27 mouse cellular contexts compared by ENCODE assay signal in the genomic region with DNA sequence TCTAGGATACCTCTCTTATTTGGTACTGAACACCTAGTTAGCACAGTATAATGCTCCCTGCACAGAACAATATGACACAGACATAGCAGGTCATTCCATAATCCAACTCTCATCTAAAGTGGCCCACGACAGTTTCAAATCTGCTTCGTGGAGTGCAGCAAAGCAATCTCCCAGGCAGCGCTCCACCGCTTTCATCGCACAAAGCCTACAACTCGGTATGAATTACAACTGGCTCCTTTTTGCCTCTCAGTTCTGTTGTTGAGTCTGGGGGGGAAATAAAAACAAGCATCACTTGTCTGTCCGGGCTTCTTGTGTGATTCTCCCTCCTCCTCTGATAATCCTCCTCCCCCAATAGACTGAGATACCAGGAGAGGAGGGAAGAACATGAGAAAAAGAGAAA.
DNase-seq lines count a peak whose midpoint lies in the region; ATAC-seq and TF ChIP-seq lines count a peak whose summit lies in the region.
"Had no signal": no experiment of that assay in that cellular context is flagged by ENCODE, and none has a peak within 500 bp of the region (broad histone marks: within the 10 kb centered on the region; RNA-seq: fewer than 3 reads in every experiment).

No protein-coding gene starts in this region.

- no peak for TF ChIP-seq CTCF in heart, adult 2 months (IDR thresholded peaks at IDR 0.05)
- TF ChIP-seq CTCF in brain, embryonic 14.5 days (IDR thresholded peaks at IDR 0.05; ENCODE audit: borderline replicate concordance, extremely low read depth, insufficient read depth, insufficient read length): no peak
- no peak for TF ChIP-seq CTCF in heart, postnatal 0 days (IDR thresholded peaks at IDR 0.05; ENCODE audit: low read depth)

- ATAC-seq in hindbrain, embryonic 13.5 days (ENCODE audit: low FRiP score): no peak
- ATAC-seq in heart, postnatal 0 days (ENCODE audit: insufficient read depth, low read depth): no peak
- ATAC-seq: intestine, embryonic 16.5 days had no signal

- intact Hi-C loops in heart, adult 2 months (cut with DNase I): loop anchor here (5.0 to 10.0 kb wide), 2 partner anchors 93 to 116 kb away; partner anchors contain the start of gene Fign

- no peak overlapping the region for H3K4me2 ChIP-seq in hindbrain, embryonic 13.5 days
- peak overlapping the region; percentile 42 for H3K4me2 ChIP-seq in heart, postnatal 0 days (ENCODE audit: low read depth, low read length)
- H3K4me2 ChIP-seq: embryonic facial prominence, embryonic 13.5 days; forebrain, embryonic 15.5 days; neural tube, embryonic 15.5 days had no signal

- DNase-seq in heart, adult 2 months: no peak
- DNase-seq in heart, postnatal 4 days: no peak
- DNase-seq in hindbrain, embryonic 10.5 days (ENCODE audit: low spot score): no peak
- peak; percentile 53 for DNase-seq in brain, embryonic 14.5 days (ENCODE audit: low read depth)
- DNase-seq in heart, postnatal 0 days (ENCODE audit: low spot score): no peak
- DNase-seq in embryo, embryonic 11 days: no peak
- DNase-seq in thymus, postnatal 36 days: no peak
- DNase-seq: adrenal gland, adult 8-10 months; cerebellum, adult 11 months; cerebellum, adult 9-10 months; gastrocnemius, postnatal 36 days; kidney, adult 8-10 months; kidney, postnatal 14 days; layer of hippocampus, adult 9-11 months; liver; lung, adult 2 months; lung, postnatal 10 days; right cerebral cortex, postnatal 14 days had no signal

- 55% methylated on average over 7 of the region's 7 CpGs for WGBS in heart, adult 2 months
- WGBS in hindbrain, embryonic 13.5 days: 56% methylated on average over 7 of the region's 7 CpGs
- 60% methylated on average over 7 of the region's 7 CpGs for WGBS in hindbrain, embryonic 10.5 days
- WGBS in heart, postnatal 0 days: 40% methylated on average over 7 of the region's 7 CpGs

- H3K4me3 ChIP-seq in heart, adult 2 months: no peak overlapping the region
- no peak overlapping the region for H3K4me3 ChIP-seq in hindbrain, embryonic 13.5 days
- H3K4me3 ChIP-seq in hindbrain, embryonic 10.5 days: no peak overlapping the region
- peak overlapping the region; percentile 5; the same call in 1 of the 2 replicates for H3K4me3 ChIP-seq in heart, postnatal 0 days (ENCODE audit: low read depth, low read length)
- H3K4me3 ChIP-seq: embryonic facial prominence, embryonic 13.5 days; forebrain, embryonic 10.5 days; forebrain, embryonic 15.5 days; neural tube, embryonic 15.5 days had no signal

- no peaks in the 10 kb centered on the region; the same call in 1 of the 2 replicates for H3K4me1 ChIP-seq in heart, adult 2 months (ENCODE audit: control insufficient read depth, insufficient read depth, low read length)
- peaks cover 23% of the 10 kb centered on the region for H3K4me1 ChIP-seq in hindbrain, embryonic 13.5 days (replicated peaks)
- peaks cover 20% of the 10 kb centered on the region for H3K4me1 ChIP-seq in hindbrain, embryonic 10.5 days (replicated peaks)
- H3K4me1 ChIP-seq in heart, postnatal 0 days (ENCODE audit: control insufficient read depth, insufficient read depth): 0 out of 2 replicates have a peak, but pooled peaks cover 3% of the 10 kb centered on the region

- H3K9me3 ChIP-seq in hindbrain, embryonic 13.5 days: no peaks in the 10 kb centered on the region
- no peaks in the 10 kb centered on the region for H3K9me3 ChIP-seq in hindbrain, embryonic 10.5 days
- no peaks in the 10 kb centered on the region for H3K9me3 ChIP-seq in heart, postnatal 0 days (replicated peaks; ENCODE audit: control insufficient read depth, low read length)
- H3K9me3 ChIP-seq: embryonic facial prominence, embryonic 13.5 days; forebrain, embryonic 10.5 days; forebrain, embryonic 15.5 days; neural tube, embryonic 15.5 days had no signal

- TF ChIP-seq EP300 in heart, adult 2 months (IDR thresholded peaks at IDR 0.05; ENCODE audit: insufficient read depth, low read depth, low read length): no peak
- no peak for TF ChIP-seq EP300 in heart, postnatal 0 days (IDR thresholded peaks at IDR 0.05; ENCODE audit: low read depth)

- peak overlapping the region; percentile 28; the same call in 1 of the 2 replicates for H3K27ac ChIP-seq in heart, adult 2 months
- peak overlapping the region; percentile 30 for H3K27ac ChIP-seq in hindbrain, embryonic 13.5 days
- no peak overlapping the region for H3K27ac ChIP-seq in hindbrain, embryonic 10.5 days
- peak overlapping the region; percentile 69 for H3K27ac ChIP-seq in heart, postnatal 0 days (ENCODE audit: low read depth)
- H3K27ac ChIP-seq: embryonic facial prominence, embryonic 13.5 days; forebrain, embryonic 10.5 days; forebrain, embryonic 15.5 days; liver, embryonic 14.5 days; macrophage; neural tube, embryonic 15.5 days had no signal

- no peaks in the 10 kb centered on the region for H3K27me3 ChIP-seq in heart, adult 2 months (ENCODE audit: control insufficient read depth, insufficient read depth, low read length)
- no peaks in the 10 kb centered on the region for H3K27me3 ChIP-seq in hindbrain, embryonic 13.5 days
- no peaks in the 10 kb centered on the region for H3K27me3 ChIP-seq in hindbrain, embryonic 10.5 days (ENCODE audit: insufficient read depth, poor library complexity, severe bottlenecking)
- H3K27me3 ChIP-seq in heart, postnatal 0 days (ENCODE audit: control insufficient read depth, insufficient read depth, low read length): no peaks in the 10 kb centered on the region
- H3K27me3 ChIP-seq: embryonic facial prominence, embryonic 13.5 days; neural tube, embryonic 15.5 days had no signal

- no peaks in the 10 kb centered on the region; the same call in 1 of the 2 replicates for H3K36me3 ChIP-seq in heart, adult 2 months (ENCODE audit: control insufficient read depth, insufficient read depth, low read length)
- peaks cover 21% of the 10 kb centered on the region for H3K36me3 ChIP-seq in hindbrain, embryonic 13.5 days
- H3K36me3 ChIP-seq in hindbrain, embryonic 10.5 days: peaks cover 30% of the 10 kb centered on the region
- peaks cover 24% of the 10 kb centered on the region; the same call in 1 of the 2 replicates for H3K36me3 ChIP-seq in heart, postnatal 0 days (replicated peaks; ENCODE audit: control insufficient read depth, insufficient read depth, low read length)
- H3K36me3 ChIP-seq: forebrain, embryonic 15.5 days; G1E had no signal

- TF ChIP-seq POLR2A in heart, adult 2 months (IDR thresholded peaks at IDR 0.05; ENCODE audit: insufficient read depth, low read depth, low read length): no peak
- no peak for TF ChIP-seq POLR2A in brain, embryonic 14.5 days (IDR thresholded peaks at IDR 0.05; ENCODE audit: borderline replicate concordance, extremely low read depth, insufficient read depth, insufficient read length, poor library complexity, severe bottlenecking)

- no peak overlapping the region for H3K9ac ChIP-seq in heart, adult 2 months (ENCODE audit: low read depth, low read length)
- no peak overlapping the region for H3K9ac ChIP-seq in hindbrain, embryonic 13.5 days
- H3K9ac ChIP-seq in heart, postnatal 0 days (replicated peaks; ENCODE audit: low read depth, low read length): no peak overlapping the region; the same call in 1 of the 2 replicates
- H3K9ac ChIP-seq: embryonic facial prominence, embryonic 13.5 days; forebrain, embryonic 15.5 days; liver, embryonic 14.5 days; neural tube, embryonic 15.5 days had no signal

- no peaks in the 10 kb centered on the region for H3K79me2 ChIP-seq in heart, adult 2 months (replicated peaks; ENCODE audit: control insufficient read depth, insufficient read depth, low read length)
